Mouse (Mus musculus) central nervous system, embryonic 11.5 days (tissue): ENCODE results near the gene Pyurf. TPM values are rescaled to one million over a fixed set of nuclear protein-coding genes. Genes with fewer than 3 reads are reported as not detected.

Experiments used
- polyA plus RNA-seq: library from polyadenylated mRNA; depleted of rRNA; stranded (reverse); fragments of >200 nt; gene quantifications from 2 replicates; pipeline ENCODE4 v1.2.3, GENCODE M21; 2012; rRNA removed

Pyurf gene
- polyA plus RNA-seq, result 11.8 and 13.6 TPM in 2 replicates

DNA sequence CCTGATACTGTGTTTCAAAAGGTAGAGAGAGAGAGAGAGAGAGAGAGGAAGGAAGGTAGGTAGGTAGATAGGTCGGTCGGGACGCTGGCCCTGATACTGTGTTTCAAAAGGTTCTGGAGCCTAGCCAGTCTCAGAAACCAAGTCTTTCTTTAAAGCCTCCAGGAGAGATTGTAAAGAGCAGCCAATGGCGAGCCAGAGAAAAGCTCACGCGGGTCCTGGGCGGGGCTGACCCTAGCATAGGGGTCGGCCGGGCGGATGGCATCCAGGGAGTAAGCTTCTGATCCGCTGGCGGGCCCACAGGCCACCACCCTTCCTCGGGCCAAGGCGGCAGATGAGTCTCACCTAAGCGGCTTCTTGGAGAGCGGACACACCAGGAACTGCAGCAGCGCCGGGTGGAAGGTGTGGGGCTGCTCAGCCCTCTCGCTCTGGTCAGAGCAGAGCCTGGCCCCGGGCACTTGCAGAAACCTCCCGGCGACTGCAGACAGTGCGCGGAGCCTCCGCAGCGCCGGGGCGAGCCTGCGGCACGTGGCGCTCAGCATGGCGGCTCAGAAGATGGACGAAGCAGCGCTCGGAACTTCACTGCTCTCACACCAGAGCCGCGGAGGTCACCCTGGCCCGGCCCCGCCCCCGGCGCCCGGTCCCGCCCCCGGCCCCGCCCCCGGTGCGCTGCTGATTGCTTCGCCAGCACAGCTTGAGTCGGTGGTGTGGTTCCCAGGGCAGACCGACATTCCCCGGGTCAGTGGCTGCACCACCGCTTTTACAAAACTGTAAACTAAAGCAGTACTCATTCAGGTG lies at the start of gene Pyurf:
Gene Pyurf (minus strand): TSS at position 612 of the 795 bp plus-strand sequence.

GRCm38 (mm10) chr6:57702376-57702742 lies 10.5 kb upstream of the Pyurf start, which contains the start of gene Lancl2:
Gene Lancl2 (plus strand): TSS chr6:57702540.

Other genes starting within 250 kb of the Pyurf start
- 4.7 and 6.2 TPM in 2 replicates for gene Ppm1k, start 156.6 kb downstream of the Pyurf start, polyA plus RNA-seq
- 2.3 and 2.9 TPM in 2 replicates for gene Herc6, start 111.1 kb downstream of the Pyurf start, polyA plus RNA-seq
- 28.1 and 33.8 TPM in 2 replicates for gene Lancl2, start 10.5 kb upstream of the Pyurf start, polyA plus RNA-seq
- 53.5 and 67.7 TPM in 2 replicates for gene Vopp1, start 133.1 kb upstream of the Pyurf start, polyA plus RNA-seq
- gene Vmn1r21, start 158.3 kb upstream of the Pyurf start, polyA plus RNA-seq, result not detected in 2 replicates
- gene Vmn1r22, start 215.9 kb upstream of the Pyurf start, polyA plus RNA-seq, result not detected in 2 replicates
- not detected in 2 replicates for gene Vmn1r23, start 234.8 kb upstream of the Pyurf start, polyA plus RNA-seq